Mouse (Mus musculus): ENCODE data around the gene Wdr46.
"Not testable (repeated sequence)": the region's sequence is repeated elsewhere in the genome, so short reads cannot be mapped to it uniquely, and the experiment has no call there.

The Wdr46 gene

GRCm38 (mm10) chr17:33940206-33940805, at the start of gene Wdr46, which contains the start of gene Pfdn6:
Gene Wdr46, plus strand, starts transcription at chr17:33940660.
Gene Pfdn6, minus strand, starts transcription at chr17:33940343.
- DNase-seq (ENCODE audit: low spot score): peak; percentile 88

DNA sequence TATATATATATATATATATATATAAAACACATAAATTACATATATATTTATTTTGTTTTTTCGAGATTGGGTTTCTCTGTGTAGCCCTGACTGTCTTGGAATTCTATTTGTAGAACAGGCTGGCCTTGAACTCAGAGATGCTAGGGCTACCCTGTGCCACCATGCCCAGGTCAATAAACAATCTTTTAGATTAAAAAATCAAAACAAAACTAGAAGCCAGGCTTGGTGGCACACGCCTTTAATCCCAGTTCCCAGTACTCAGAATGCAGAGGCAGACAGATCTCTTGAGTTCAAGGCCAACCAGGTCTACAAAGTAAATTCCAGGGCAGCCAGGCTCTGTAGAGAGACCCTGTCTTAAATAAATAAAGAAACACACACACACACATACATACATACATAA, 49.1 kb upstream of the Wdr46 start:
- DNase-seq (ENCODE audit: low spot score): no peak

- DNase-seq (ENCODE audit: low spot score): not testable (repeated sequence)
Observed at GRCm38 (mm10) chr17:33891892-33892291, 48.6 kb upstream of the Wdr46 start.

GRCm38 (mm10) chr17:33892429-33892828, 48.0 kb upstream of the Wdr46 start:
- peak; percentile 36 for DNase-seq (ENCODE audit: low spot score)

DNA sequence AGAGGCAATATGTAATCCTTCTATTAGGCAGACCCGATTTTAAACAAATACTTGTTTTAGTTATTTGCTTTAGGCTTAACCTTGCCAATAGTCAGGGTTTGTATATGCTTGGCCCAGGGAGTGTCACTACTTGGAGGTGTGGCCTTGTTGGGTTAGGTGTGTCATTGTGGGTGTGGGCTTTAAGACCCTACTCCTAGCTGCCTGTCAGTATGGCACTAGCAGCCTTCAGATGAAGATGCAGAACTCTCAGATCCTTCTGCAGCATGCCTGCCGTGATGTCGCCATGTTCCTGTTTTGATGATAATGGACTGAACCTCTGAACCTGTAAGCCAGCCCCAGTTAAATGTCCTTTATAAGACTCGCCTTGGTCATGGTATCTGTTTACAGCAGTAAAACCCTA, 47.4 kb upstream of the Wdr46 start:
- not testable (repeated sequence) for DNase-seq (ENCODE audit: low spot score)

DNA sequence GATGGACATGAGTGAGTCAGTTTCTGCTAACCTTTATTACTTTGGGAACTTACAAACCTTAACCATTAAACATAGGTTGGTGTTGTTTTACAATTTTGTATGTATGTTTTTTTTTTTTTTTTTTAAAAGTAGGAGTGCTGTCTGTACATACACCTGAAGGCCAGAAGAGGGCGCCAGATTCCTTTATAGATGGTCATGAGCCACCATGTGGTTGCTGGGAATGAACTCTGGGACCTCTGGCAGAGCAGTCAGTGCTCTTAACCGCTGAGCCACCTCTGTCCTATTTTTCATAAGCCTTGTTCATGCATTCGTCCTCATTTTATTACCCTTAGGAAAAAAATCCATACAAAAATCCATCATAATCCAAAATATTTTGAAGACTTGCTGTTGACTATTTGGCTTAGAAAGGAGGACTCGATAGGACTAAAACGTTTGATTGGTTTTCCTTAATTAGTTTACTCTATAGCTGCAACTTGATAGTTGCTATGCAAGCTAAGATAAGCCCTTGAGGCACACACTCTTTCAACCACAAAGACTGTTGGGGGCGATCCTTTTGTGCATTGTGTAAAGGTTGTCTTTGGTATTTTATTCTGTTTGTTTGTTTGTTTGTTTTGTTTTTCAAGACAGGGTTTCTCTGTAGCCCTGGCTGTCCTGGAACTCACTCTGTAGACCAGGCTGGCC, 43.2 kb upstream of the Wdr46 start:
- no peak for DNase-seq (ENCODE audit: low spot score)

- DNase-seq (ENCODE audit: low spot score): not testable (repeated sequence)
Observed at GRCm38 (mm10) chr17:33898193-33898592, 42.3 kb upstream of the Wdr46 start.

- no peak for DNase-seq (ENCODE audit: low spot score)
Observed at GRCm38 (mm10) chr17:33899642-33900041, 40.8 kb upstream of the Wdr46 start.

GRCm38 (mm10) chr17:33900281-33900988, 40.0 kb upstream of the Wdr46 start:
- no peak for DNase-seq (ENCODE audit: low spot score)

DNA sequence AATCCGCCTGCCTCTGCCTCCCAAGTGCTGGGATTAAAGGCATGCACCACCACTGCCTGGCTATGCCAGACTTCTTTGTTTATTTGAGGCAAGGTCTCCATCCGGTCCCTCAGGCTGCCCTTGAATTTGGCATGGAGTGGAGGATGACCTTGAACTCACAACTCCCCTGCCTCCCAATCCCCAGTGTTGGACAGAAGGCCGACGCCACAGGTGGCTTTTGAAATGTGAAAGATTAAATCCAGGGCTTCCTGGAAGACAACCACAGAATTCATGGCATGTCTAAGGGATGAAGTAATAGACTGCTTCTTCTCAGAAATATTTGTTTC, 39.5 kb upstream of the Wdr46 start:
- DNase-seq (ENCODE audit: low spot score): no peak

GRCm38 (mm10) chr17:33901653-33902052, 38.8 kb upstream of the Wdr46 start:
- peak; percentile 78 for DNase-seq (ENCODE audit: low spot score)

GRCm38 (mm10) chr17:33902079-33902478, 38.4 kb upstream of the Wdr46 start:
- DNase-seq (ENCODE audit: low spot score): no peak

DNA sequence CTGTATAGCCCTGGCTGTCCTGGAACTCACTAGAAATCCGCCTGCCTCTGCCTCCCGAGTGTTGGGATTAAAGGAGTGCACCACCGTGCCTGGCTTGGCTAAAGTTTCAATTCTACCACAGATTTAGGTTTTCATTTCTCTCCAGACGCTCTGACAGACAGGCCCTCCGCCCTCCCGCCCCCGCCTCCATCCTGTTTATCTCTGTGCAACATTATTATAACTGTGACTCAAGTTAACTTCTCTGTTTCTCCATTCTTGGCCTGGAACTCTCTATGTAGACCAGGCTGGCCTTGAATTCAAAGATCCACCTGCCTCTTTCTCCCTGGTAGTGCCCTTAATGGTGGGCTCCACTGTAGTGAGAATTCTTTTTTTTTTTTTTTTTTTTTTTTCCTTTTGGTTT, 38.0 kb upstream of the Wdr46 start:
- no peak for DNase-seq (ENCODE audit: low spot score)

GRCm38 (mm10) chr17:33903911-33904651, 36.4 kb upstream of the Wdr46 start:
- not testable (repeated sequence) for DNase-seq (ENCODE audit: low spot score)

DNA sequence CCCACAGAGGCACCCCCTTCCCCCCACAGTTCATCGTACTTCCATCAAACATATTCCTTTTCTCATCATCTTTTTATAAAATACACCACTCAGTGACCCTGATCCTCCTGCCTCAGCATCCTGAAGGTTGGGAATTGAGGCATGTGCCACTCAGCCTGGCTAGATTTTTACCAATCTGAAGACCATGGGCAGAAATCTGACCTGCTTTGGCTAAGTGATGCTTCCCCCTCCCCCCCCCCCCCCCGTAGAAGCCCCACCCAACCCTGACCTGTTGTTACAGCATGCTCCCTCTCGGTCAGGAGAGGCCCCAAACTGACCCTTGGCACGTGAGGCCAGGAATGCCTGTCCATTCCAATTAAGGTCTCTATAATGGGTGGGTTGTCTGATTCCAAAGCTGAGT, 35.6 kb upstream of the Wdr46 start, which contains the start of gene Platr17:
TSS of gene Platr17 (plus strand) at position 301 of the 400 bp plus-strand sequence.
- not testable (repeated sequence) for DNase-seq (ENCODE audit: low spot score)

DNA sequence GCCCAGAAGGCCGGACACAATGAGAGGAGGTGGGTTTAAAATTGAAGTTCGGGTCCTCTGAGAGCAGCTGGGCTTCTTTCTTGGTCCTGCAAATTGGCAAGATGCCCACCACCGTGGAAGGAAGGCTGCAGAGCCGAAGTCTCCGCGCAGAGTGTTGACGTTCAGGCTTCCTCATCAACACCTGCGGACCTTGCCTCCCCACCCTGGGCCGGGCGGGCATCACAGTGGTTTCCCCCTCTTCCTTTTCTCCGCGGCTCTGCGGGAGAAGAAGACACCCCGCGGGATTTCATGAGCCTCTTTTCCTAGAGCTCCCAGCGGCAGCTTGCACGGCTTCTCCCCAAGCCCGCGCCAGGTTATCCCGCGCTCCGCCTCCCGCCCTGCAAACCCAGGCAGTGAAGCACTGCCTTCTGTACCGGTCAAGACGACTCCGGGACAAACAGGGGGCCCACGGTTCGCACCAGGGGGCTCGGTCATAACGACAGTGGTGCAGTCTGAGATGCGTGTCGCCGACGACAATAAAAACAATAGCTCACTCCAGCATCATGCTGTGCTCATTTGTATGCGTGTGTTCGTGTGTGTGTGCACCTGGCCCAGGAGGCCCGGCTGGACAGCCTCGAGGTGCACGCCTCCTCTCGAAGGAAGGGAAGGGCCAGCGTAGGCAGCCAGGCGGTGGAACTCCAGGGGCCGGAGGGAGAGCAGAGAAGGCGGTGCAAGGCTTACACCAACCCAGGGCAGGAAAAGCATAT, 32.0 kb upstream of the Wdr46 start:
- no peak for DNase-seq (ENCODE audit: low spot score)

DNA sequence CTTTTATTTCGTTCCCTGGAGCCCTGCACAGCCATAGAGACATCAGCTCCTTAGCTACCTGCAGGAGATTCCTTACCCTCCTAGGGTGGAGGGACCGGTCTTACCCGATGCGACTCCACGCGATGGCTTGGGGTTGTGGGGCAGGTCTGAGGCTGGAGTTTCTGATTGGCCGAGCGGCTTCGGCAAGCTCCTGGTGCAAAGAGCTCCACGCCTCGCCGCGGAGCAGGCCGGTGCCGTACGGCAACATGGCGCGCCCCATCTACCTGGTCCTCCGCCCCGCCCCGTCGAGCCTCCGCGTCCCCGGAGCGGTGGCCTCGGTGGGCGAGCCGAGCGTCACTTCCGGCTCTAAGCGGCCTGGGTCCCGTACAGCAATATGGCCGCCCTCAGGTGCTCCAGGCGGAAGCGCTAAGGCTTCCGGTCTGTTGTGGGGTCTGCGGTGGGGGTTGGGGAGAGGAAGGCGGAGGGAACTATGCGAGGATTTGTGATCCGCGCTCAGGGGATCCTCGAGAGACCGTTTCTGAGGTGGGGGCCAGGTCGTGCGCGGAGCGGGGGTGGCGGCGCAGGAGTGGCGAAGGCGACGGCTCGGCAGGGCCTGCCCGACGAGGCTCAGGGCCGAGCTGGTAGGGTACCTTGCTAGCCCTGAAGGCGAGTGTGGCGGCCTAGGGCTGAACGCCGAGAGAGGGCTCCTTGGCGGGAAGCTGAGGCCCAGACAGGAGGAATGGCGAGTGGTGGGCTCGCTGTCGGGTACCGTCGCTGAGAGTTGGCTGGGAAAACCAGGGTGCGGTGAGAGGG, 31.2 kb upstream of the Wdr46 start, which contains the start of gene Daxx:
TSS of gene Daxx (plus strand) at position 338 of the 792 bp plus-strand sequence.
- peak; percentile 97 for DNase-seq (ENCODE audit: low spot score)

DNA sequence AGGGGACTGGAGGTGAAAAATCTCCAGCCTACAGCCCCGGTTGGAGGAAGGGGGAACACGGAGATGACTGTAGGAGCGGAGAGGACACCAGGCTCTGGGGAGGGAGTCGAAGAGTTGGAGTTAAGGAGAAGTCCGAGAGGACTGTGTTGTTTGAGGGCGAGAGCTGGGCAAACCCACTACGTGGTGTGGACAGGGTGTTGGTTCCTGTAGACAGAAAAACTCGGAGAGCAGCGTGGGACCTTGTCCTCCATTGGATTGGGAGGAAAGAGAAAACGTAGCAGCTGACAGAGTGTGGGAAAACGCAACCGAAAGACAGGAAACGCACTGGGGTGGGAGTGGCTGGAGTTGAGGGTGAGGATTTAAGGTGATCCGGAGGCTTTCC, 30.6 kb upstream of the Wdr46 start:
- no peak for DNase-seq (ENCODE audit: low spot score)

- no peak for DNase-seq (ENCODE audit: low spot score)
Observed at GRCm38 (mm10) chr17:33910346-33911051, 30.0 kb upstream of the Wdr46 start.

All from testis, postnatal 14 days (tissue).